Mouse (Mus musculus) kidney, postnatal 0 days (tissue): ENCODE results near the gene Lrguk. TPM values are rescaled to one million over a fixed set of nuclear protein-coding genes. Genes with fewer than 3 reads are reported as not detected.

Experiments
- ATAC-seq: fragments of 200-750 bp; cut with Nextera tagmentation; replicated peaks from 2 replicates; pipeline ENCODE4 v1.8.0; 2017; ENCODE audit warnings: low read depth, moderate number of reproducible peaks, moderate TSS enrichment, moderate library complexity; ENCODE audit not compliant: low FRiP score
- DNase-seq: peaks from one replicate; pipeline ENCODE4 v3.0.0-alpha.2; 2016; ENCODE audit warnings: low spot score
- H3K27ac ChIP-seq: fragments of 300-500 bp; sonication (generic); 2 replicates; pipeline ENCODE4 v1.5.1; 2014; ENCODE audit warnings: mild to moderate bottlenecking
- H3K27me3 ChIP-seq: fragments of 300-500 bp; sonication (generic); 2 replicates; pipeline ENCODE4 v1.6.1; 2014; ENCODE audit warnings: low read length, mixed read lengths; ENCODE audit not compliant: insufficient read depth
- H3K36me3 ChIP-seq: fragments of 300-500 bp; sonication (generic); 2 replicates; pipeline ENCODE4 v1.6.1; 2014; ENCODE audit warnings: low read length, mixed read lengths; ENCODE audit not compliant: insufficient read depth
- H3K4me1 ChIP-seq: fragments of 300-500 bp; sonication (generic); replicated peaks from 2 replicates; pipeline ENCODE4 v1.6.1; 2014; ENCODE audit warnings: antibody characterized with exemption, low read length, mixed read lengths; ENCODE audit not compliant: insufficient read depth
- H3K4me2 ChIP-seq: fragments of 300-500 bp; sonication (generic); 2 replicates; pipeline ENCODE4 v1.6.1; 2014; ENCODE audit warnings: mild to moderate bottlenecking, low read length, moderate library complexity, mixed read lengths
- H3K4me3 ChIP-seq: fragments of 300-500 bp; sonication (generic); replicated peaks from 2 replicates; pipeline ENCODE4 v1.5.1; 2014; ENCODE audit warnings: low read depth, low read length
- H3K9ac ChIP-seq: fragments of 300-500 bp; sonication (generic); 2 replicates; pipeline ENCODE4 v1.6.1; 2014; ENCODE audit warnings: low read depth, low read length
- H3K9me3 ChIP-seq: fragments of 300-500 bp; sonication (generic); replicated peaks from 2 replicates; pipeline ENCODE4 v1.6.1; 2016; ENCODE audit warnings: low read length, inconsistent platforms, mixed read lengths
- CTCF ChIP-seq: IDR thresholded peaks from 2 replicates; pipeline ENCODE4 v1.5.1; 2016; ENCODE audit warnings: antibody characterized with exemption, low read depth, mild to moderate bottlenecking, moderate library complexity
- whole genome bisulfite sequencing: fragments of 180-500 bp; shearing (Covaris S2); extraction: QIAGEN DNeasy Blood & Tissue Kit; methylation state at CpG from one replicate; pipeline ENCODE4 v1.1.7; 2014; 5-methylcytosine and 5-hydroxymethylcytosine counted together
- polyA plus RNA-seq: library from polyadenylated mRNA; unstranded; fragments of >200 nt; fragmentation: Nextera tagmentation; extraction: Ambion mirVana; gene quantifications from 2 replicates; pipeline ENCODE4 v1.2.1, GENCODE M21; 2015

Gene Lrguk
- polyA plus RNA-seq, 1 experiment from 2014 or later: 1.2 TPM

- Histone ChIP-seq H3K9me3 (no peaks in the 10 kb centered on the region), H3K27ac (no peak overlapping the region), H3K36me3 (no peaks in the 10 kb centered on the region), H3K4me2 (no peak overlapping the region), H3K9ac (no peak overlapping the region), H3K4me1 (no peaks in the 10 kb centered on the region), H3K27me3 (no peaks in the 10 kb centered on the region), H3K4me3 (no peak overlapping the region)
- ATAC-seq (peak; percentile 52; the same call in 1 of the 2 replicates), DNase-seq (no peak)
- 66% methylated on average over 15 of the region's 15 CpGs for WGBS
- TF ChIP-seq CTCF: no peak
Observed at GRCm38 (mm10) chr6:34101531-34102396, 72.5 kb downstream of the Lrguk start.

- ATAC-seq (no peak), DNase-seq (no peak)
- no peaks in the 10 kb centered on the region for H3K27me3 ChIP-seq
- H3K9ac ChIP-seq: no peak overlapping the region
- no peak overlapping the region for H3K27ac ChIP-seq
- no peak overlapping the region for H3K4me2 ChIP-seq
- no peaks in the 10 kb centered on the region for H3K9me3 ChIP-seq
- no peak overlapping the region for H3K4me3 ChIP-seq
- TF ChIP-seq CTCF: no peak
- H3K36me3 ChIP-seq: no peaks in the 10 kb centered on the region
- 69% methylated on average over 17 of the region's 17 CpGs for WGBS
- H3K4me1 ChIP-seq: no peaks in the 10 kb centered on the region
Observed at GRCm38 (mm10) chr6:34103251-34103920, 74.1 kb downstream of the Lrguk start.

- Histone ChIP-seq H3K27me3 (no peaks in the 10 kb centered on the region), H3K9ac (no peak overlapping the region), H3K4me2 (no peak overlapping the region), H3K36me3 (no peaks in the 10 kb centered on the region), H3K4me1 (no peaks in the 10 kb centered on the region), H3K4me3 (no peak overlapping the region), H3K9me3 (no peaks in the 10 kb centered on the region), H3K27ac (no peak overlapping the region)
- DNase-seq (no peak), ATAC-seq (no peak)
- no peak for TF ChIP-seq CTCF
- 48% methylated on average over 10 of the region's 10 CpGs for WGBS
Observed at GRCm38 (mm10) chr6:34110571-34110970, 81.3 kb downstream of the Lrguk start.

DNA sequence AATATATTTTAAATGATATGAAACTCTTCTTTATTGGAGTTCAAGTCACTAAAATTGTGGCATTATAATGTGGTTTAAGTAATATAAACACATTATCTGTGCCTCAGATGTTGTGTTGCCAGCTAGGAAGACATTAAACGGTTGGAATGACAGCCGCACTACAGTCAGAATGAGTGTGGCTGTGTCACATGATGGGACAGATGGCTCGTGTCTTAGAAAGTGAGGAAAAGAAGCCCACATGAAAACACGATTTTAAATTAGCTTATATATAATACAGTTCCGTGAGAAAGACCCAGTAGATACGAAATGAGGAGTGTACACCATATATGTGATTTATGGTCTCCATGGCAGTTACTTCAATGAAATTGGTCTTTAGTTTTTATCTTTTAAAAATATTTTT lies 82.2 kb downstream of the Lrguk start:
- ATAC-seq: no peak
- WGBS: 70% methylated on average over 6 of the region's 6 CpGs
- no peak for DNase-seq
- Histone ChIP-seq H3K9me3 (no peaks in the 10 kb centered on the region), H3K27ac (no peak overlapping the region), H3K27me3 (no peaks in the 10 kb centered on the region), H3K9ac (no peak overlapping the region), H3K4me3 (no peak overlapping the region), H3K4me1 (no peaks in the 10 kb centered on the region), H3K36me3 (no peaks in the 10 kb centered on the region), H3K4me2 (no peak overlapping the region)
- TF ChIP-seq CTCF: no peak

DNA sequence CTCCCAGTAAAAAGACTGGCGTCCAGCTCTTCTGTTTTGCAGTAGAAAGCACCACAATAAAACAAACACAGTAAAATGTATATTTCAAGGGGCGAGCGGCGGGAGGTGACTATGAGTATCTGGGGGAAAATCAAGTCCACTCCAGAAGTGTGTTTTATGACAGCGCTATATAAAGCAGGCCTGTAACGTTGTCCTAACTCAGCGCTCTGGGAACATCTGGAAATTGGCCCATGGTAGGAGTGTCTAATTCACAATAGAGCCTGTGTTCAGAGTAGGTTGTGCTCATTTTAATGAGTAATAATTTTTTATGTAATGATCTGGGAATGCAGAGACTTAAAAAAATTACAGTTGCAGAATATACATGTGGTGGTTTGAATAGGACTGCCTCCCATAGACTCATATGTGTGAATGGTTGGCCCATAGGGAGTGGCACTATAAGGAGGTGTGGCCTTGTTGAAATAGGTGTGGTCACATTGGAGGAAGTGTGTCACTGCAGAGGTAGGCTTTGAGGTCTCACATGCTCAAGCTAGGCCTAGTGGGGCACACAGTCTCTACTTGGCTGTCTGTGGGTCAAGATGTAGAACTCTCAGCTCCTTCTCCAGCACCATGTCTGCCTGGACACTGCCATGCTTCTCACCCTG lies 87.7 kb downstream of the Lrguk start:
- Histone ChIP-seq H3K36me3 (no peaks in the 10 kb centered on the region), H3K4me1 (no peaks in the 10 kb centered on the region), H3K27ac (no peak overlapping the region), H3K27me3 (no peaks in the 10 kb centered on the region), H3K9me3 (no peaks in the 10 kb centered on the region), H3K4me2 (no peak overlapping the region), H3K4me3 (no peak overlapping the region), H3K9ac (no peak overlapping the region)
- WGBS: 72% methylated on average over 7 of the region's 7 CpGs
- ATAC-seq (no peak), DNase-seq (no peak)
- TF ChIP-seq CTCF: no peak

- no peaks in the 10 kb centered on the region for H3K36me3 ChIP-seq
- no peaks in the 10 kb centered on the region for H3K4me1 ChIP-seq
- no peaks in the 10 kb centered on the region for H3K9me3 ChIP-seq
- no peaks in the 10 kb centered on the region for H3K27me3 ChIP-seq
- H3K27ac ChIP-seq: no peak overlapping the region
- no peak overlapping the region for H3K4me2 ChIP-seq
- DNase-seq: no peak
- H3K9ac ChIP-seq: no peak overlapping the region
- H3K4me3 ChIP-seq: no peak overlapping the region
- no peak for ATAC-seq
- TF ChIP-seq CTCF: no peak
- 82% methylated on average over 2 of the region's 2 CpGs for WGBS
Observed at GRCm38 (mm10) chr6:34124401-34124800, 95.2 kb downstream of the Lrguk start.
